Mouse (Mus musculus): ENCODE measurements at regions not wholly inside any gene's neighbourhood (a gene's known extent, or its start where the extent isn't known, plus 50 kb on each side); places are given as distances from the start of the nearest gene placed in this dataset.
"Not testable (repeated sequence)": the region's sequence is repeated elsewhere in the genome, so short reads cannot be mapped to it uniquely, and the experiment has no call there.

DNA sequence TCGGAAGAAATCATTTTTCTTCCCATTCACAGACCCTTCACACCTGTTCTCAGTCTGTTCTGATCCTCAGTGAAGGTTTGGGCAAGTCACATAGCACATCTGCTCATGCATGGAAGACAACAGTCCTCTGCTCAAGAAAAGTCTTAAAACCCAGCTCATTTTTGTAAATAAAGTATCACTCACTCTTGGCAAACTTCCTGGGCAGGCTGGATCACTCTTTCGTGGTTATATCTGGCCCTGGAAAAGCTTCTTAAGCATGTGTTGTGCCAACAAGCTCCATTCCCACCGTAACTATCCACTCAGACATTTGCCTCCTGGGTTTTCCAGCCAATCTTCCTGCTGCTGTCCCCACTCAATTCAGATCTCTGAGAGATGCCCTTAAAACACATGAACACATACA, 103.2 kb upstream of the Cep85l start:
- no peak for DNase-seq (ENCODE audit: low spot score in 2 of 2)

DNA sequence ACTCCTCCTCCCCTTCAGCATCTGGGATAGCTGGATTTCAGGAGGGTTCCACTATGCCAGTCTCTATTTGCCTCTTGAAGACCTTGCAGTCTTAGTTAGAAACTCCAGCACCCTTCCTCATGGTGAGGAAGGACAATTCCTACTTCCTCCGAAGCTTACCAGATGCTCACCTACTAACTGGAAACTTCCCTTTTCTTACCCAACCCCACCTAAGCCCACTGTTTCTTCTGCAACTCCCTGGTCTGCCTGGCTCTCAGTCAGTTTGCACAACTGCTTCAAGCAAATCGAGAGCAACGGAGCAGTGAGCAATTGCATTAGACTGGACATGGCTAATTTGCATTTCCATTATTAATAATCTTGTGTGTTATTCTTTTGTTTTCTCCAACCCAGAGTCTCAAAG, 90.5 kb upstream of the Cep85l start:
- no peak for DNase-seq (ENCODE audit: low spot score in 2 of 2)

DNA sequence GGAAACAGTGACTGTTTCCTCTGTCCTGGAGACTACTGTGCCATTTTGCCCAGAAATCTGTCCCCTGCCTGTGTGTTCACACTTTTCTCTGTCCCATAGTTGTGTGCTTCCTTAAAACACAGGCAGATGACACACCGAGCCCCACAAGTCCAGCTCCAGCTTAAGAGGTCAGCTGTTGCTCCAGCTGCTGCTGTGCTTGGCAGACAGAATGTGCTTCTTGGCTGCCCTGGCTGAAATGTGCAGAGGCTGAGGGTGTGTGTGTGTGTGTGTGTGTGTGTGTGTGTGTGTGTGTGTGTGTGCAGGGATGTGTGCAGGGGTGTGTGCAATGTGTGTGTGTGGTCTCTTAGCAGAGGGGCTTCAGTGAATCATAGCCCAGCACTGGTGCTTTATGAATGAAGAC, 89.9 kb upstream of the Cep85l start:
- DNase-seq (ENCODE audit: low spot score in 2 of 2): no peak

DNA sequence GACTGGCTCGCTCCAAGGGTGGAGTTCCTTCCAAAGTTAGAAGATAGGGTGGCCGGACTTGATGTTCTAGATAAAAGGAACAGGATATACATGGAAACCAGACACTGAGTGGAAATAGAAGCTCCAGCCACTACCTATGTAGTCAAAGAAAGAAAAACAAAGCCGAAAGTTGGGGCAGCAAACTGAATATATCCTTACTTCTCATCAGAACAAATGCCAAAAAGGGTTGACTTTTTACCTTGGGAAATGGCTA, 88.5 kb upstream of the Cep85l start:
- no peak for DNase-seq (ENCODE audit: low spot score in 2 of 2)

DNA sequence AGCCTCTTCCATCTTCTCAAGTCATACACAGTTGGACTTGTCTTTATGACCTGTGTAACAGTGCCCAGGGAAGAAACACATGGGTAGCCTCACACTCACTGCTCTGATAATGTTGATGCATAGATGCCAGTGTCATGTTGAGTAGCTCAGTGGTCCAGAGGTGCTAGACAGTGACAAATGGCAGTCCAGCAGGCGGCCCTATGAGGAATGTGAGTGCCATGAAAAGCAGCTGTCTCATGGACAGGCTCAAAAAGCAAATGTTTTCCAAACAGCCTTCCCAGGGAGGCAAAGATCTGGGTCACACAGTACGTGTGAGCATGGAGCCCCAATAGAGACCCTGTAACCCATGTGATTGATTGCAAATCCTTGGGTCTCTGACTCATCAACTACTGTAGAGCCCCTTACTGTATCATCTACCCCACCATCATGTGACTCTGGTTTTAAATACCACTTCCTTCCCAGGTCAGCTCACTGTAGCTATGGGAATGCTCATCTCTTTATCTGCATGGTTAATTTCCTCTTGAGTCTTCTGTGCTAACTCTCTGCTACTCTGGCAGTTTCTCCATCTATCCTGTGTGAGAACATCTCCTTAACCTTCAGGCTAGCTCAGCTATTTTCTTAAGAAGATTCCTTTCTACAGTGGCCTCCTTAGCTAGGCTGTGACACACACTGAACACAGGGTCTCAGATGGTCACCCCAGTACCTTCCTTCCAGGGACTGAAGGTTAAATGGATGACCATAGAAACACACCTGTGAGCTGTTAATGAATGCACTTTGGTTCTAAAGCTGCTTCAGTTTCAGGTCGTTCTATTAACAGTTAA, 87.9 kb upstream of the Cep85l start:
- no peak for DNase-seq (ENCODE audit: low spot score in 2 of 2)

DNA sequence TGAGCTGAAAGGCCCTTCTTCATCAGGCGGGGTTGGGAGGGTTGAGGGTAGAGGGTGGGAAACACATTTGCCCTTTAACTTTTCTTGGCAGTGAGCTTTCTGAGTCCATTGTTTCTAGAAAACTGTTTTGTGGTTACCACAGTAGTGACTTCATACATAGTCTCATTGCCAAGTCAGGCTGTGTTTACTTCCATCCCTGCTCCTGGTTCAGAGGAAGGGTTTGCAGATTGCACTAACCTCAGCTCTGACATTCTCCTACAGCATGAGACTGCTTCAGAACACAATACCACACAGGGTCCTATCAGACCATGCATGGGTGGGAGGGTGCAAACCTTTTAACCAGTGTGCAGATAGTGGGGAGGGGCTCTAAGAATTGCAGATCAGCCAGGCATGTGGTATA, 87.1 kb upstream of the Cep85l start:
- DNase-seq (ENCODE audit: low spot score in 2 of 2): no peak

DNA sequence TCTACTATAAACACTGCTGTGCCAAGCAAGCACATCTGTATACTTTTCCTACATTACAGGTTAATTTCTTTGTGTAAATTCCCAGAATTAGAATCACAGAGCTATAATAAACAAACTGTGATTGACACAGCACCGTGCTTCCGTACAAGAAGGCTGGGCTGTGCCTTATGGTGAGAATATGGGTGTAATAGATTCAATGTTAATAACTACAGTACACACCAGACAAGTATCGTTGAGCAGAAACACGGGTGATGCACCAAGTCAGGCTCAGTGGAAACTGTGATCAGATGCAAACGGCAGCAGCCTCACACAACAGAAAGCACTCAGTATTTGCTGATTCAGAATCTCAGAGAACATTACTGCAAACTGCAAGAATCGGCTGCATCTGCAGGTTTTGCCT, 86.5 kb upstream of the Cep85l start:
- DNase-seq (ENCODE audit: low spot score in 2 of 2): no peak

DNA sequence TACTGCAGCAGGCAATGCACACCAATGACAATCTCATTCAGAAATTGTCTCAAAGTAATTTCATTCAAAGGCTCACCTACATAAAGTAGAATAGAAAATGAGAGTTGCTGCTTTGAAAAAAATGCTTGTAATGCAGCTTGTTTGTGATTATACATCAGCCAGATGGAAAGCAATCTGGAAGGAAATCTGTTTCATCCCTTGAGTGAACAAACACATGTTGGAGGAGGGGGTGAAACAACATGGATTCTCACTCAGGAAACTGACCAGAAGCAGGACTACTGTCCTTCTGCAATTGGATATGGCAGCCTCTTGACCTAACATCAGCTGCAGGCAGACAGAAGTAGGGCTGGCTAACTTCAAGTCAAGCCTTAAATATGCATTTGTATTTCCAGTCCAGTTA, 84.8 kb upstream of the Cep85l start:
- DNase-seq (ENCODE audit: low spot score in 2 of 2): no peak

DNA sequence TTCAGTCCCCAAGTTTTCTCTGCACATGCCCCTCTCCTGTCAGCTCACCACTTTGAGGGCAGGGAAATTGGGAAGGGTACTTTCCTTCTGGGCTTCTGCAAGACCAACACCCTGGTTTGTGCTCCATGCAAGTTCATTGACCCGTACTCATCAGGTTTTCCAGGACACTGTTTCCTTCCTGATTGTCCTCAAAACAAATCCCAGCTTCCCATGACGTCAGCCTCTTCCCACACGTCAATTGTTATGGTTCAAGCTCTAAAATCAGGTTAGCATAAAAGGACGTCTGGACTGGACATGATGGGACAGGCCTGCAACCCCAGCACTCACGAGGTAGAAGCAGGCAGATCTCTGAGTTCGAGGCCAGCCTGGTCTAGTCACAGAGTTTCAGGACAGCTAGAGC, 84.3 kb upstream of the Cep85l start:
- DNase-seq (ENCODE audit: low spot score in 2 of 2): no peak

DNA sequence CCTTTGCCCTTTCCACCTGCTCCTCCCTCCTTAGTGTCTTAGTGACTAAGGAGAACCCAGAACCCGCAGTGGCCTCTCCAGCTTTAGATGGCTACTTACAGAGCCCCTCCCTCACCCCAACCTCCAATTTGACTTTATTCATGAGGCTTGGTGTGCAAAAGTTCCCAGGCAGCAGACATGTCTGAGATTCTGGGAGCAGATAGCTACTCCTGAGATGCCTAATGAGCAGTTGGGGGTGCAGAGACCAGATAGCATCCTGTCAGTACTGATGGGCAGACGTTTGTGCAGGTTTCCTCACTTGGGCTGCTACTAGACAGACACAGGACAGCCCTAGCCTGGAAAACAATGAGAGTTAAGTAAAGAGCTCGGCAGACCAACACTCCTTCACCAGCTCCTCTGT, 83.7 kb upstream of the Cep85l start:
- DNase-seq (ENCODE audit: low spot score in 2 of 2): no peak

DNA sequence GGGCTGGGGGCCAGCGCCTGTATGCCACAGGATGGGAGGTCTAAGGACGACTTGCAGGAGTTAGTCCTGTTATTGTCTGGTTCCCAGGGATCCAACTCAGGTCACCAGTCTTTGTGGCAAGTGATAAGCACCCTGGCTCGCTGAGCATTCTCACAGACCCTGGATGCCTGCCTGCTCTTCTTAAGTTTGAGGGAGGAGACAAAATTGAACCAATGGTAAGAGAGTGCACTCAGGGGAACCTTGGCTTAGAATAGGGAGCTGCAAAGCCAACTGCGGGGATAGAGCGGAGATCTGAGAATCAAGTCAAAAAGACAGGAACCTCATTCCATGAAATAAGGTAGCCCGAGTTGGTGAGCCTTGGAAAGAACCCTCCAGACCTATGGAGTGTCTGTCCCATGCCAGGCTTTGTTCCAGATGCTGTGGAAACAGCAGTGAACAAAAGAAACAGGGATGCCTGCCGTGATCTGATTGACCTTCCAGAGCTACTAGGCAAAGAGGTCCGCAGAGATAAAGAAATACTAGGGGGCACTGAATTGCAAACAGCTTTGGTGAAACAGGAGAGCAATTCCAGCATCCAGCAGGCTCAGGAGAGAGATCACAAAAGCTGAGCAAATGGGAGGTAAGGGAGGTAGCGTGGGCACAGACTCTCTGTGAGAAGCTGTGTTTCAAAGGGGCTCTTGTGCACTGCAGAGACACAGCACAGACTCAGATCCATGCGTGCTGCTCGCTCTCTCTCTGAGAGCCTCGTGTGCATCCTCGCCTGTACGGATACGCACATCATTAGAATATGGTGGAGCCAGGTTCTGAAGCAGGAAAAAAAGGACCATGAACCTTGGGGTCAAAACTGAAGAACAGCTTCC, 82.9 kb upstream of the Cep85l start:
- no peak for DNase-seq (ENCODE audit: low spot score in 2 of 2)

DNA sequence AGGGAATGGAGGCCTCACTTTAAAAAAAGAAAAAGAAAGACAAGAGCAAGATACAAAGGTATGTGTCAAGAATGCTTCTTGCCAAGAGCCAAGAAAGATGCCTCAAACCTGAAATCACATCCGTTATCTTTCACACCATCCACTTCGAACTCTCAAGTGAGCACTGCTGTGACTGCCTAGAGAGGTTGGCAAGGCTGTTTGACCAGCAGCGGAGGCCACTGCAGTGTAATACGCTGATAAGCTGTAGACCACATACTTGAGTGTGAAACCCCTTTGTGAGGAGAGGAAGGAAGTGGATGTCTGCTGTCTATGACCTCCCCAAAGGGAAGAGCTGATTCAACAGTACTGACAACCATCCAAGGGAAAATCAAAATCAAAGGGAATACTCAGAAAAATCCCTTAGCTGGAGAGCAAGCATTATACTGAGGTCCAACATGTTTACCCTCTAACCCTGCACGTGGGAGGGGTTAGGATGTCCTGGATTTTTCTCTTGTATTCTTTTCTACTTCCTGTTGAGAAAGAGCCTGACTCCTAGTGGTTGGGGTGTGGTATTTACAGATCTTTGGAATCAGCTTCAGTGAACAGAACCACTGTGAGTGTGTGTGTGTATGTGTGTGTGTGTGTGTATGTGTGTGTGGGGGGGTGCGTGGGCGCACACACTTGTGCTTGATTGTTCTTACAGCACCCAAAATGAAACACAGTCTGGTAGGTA, 81.5 kb upstream of the Cep85l start:
- no peak for DNase-seq (ENCODE audit: low spot score in 2 of 2)

DNA sequence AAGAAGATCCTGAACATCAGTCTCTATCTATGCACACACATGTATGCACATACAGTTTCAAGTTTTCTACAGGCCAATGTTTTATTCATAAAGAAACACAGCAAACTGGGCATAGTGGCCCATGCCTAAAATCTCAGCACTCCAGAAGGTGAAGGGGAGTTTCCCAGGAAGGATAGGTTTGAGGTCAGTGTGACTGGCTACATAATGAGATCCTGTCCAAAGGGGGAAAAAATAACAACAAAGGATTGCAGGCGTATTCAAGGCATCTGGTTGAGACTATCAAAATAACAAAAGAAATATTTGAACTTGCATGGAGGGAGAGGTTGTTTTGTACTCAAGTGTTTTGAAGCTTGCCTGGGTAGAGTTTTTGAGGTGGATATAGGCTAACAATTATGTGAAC, 80.0 kb upstream of the Cep85l start:
- not testable (repeated sequence) for DNase-seq (ENCODE audit: low spot score in 2 of 2)

DNA sequence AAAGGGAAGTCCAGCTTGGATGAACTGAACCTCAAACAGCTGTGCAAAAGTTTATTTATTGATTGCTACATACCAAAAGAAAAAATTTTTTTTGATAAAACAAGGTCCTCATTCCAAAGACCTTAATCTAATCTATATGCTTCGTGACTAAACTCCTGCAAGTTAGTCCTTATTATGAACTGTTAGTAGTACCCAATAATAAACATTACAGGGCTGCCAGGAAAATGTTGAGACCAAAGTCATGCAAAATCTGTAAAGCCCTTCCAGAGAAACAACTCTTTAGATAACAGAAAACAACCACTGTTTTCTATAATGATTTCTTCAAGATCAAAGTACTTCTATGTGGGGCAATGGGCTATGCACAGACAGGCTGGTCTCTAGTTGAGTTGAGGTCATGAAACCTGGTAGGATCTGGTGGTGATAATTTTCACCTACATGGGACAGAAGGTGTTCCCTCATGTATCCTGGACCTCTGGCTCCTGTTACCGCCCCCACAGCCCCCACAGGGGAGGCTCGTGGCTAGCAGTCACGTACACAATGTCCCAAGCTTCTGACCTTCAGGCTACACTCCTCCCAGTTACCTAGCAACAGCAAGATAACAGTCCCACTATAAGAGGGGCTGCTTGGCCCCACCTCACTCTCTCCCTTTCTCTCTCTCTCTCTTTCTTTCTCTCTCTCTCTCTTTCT, 76.4 kb upstream of the Cep85l start:
- DNase-seq (ENCODE audit: low spot score in 2 of 2): no peak

DNA sequence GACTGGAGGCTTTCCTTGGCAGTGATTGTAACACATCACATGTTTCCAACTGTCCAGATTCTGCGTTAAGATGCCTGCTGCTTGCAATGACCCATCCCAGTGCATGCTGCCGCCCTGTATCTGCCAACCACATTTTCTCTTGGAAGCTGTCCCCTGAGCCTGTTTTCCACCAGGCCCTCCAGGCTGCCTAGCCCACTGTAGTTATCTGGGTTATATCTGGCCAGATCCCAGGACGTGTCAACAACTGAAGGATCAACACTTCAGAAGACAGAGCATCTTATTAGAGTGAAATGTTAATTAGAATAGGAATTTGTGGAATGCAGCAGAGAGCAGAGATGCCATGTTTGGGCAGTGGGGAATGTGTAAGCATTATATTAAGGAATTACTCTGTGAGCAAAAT, 65.0 kb upstream of the Cep85l start:
- no peak for DNase-seq (ENCODE audit: low spot score in 2 of 2)

DNA sequence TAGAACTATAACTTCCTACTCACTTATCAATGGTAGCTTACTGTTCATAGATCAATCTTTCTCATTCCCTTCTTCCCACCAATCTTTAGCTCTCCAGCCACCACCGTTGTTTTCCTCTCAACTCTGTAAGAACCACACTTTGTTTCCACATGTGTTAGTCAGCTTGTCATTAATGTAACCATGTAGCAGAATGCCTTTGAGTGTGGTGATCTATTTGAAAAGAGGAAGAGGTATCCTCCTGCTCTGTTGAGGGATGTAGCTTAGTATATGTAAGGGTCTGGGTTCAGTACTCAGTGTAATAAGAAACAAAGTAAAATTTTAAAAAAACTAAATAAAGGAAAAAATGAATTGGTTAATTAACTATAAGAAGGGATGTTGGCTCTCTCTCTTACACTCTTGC, 63.7 kb upstream of the Cep85l start:
- DNase-seq (ENCODE audit: low spot score in 2 of 2): no peak

DNA sequence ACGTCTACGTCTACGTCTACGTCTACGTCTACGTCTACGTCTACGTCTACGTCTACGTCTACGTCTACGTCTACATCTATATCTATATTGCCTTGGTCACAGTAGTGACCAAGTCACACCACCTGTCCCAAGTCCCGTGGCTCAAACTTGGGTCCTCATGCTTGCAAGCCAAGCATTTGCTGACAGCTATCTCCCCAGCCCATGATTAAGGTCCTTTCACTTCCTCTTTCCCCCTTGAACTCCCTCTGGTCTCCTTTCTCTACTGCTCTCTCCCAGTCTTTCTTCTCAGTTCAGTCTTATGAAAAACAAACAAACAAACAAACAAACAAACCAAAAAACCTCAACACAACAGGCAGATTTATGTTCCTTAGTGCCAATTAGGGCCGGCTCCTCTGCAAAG, 63.2 kb upstream of the Cep85l start:
- no peak for DNase-seq (ENCODE audit: low spot score in 2 of 2)

DNA sequence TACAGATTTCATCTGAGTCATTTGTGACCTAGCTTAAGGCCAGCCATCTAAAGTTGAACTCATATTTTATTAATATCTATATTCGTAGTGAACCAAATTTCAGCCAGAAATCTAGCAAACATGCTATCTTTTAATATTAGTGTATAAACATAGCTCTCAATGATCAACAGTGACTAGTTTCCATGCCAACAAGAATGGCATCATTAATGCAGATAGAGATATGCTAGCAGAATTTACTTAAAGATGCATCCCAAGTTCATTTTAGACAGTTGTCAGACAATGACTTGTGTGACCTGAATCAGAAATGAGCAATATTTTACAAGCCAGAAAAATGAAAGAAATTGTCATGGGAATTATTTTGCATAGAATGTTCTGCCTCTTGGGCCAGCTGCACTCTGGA, 60.5 kb upstream of the Cep85l start:
- no peak for DNase-seq (ENCODE audit: low spot score in 2 of 2)

DNA sequence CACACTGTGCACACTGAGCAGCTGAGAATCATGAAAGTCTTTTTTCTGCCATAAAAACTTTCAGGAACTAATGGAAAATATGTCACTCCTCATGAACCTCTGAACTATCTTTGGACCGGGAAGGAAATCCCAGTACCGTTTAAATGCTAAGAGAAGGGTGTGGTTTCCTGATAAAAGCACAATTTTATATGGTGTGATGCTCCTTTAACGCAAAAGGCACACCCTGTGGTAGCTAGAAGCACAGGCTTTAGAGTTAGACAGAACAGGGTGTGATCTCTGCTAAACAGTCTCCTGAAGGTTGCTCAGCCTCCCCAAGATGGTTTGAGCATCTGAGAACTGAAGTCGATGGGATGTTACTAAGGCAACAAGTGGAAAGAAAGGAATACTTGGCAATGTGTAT, 58.6 kb upstream of the Cep85l start:
- DNase-seq (ENCODE audit: low spot score in 2 of 2): no peak

DNA sequence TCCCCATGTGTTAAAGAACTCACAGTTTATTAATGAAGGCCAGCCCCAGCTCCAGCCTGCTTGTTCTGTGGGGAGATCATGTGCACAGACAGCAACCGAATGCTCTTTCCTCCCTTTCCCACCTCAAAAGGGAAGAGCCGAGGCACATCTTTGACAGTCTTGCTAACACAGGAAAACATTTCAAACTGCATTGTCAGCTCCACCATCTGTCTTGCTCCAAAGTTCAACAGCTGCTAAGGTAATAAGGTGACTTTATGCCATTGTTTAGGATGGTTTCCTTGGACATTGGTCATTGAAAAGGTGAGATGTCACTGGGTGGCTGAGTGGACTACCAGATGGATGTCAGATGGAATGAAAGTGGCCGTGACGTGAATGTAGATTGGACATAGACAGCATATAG, 58.0 kb upstream of the Cep85l start:
- DNase-seq (ENCODE audit: low spot score in 2 of 2): no peak

DNA sequence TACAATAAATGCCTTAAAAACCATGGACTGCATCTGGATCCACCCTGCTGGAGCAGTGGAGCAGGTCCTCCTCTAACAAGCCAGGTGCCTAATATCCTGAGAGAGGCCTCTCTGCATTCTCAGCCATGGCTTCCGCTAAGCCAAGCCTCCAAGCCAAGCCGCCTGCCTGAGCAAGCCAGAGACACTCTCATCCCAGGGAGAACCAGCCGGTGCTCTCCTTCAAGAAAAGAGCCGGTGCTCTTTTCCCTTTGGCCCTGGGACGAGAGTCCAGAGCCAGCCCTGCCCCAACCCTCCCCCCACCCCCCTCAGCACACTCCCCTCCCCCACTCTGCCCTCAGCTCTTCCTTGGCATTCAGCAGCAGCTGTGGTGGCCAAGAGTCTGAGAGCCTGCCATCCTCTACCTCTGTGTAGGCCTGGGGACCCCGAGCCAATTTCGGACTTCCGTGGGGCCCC, 56.3 kb upstream of the Cep85l start:
- no peak for DNase-seq (ENCODE audit: low spot score in 2 of 2)

DNA sequence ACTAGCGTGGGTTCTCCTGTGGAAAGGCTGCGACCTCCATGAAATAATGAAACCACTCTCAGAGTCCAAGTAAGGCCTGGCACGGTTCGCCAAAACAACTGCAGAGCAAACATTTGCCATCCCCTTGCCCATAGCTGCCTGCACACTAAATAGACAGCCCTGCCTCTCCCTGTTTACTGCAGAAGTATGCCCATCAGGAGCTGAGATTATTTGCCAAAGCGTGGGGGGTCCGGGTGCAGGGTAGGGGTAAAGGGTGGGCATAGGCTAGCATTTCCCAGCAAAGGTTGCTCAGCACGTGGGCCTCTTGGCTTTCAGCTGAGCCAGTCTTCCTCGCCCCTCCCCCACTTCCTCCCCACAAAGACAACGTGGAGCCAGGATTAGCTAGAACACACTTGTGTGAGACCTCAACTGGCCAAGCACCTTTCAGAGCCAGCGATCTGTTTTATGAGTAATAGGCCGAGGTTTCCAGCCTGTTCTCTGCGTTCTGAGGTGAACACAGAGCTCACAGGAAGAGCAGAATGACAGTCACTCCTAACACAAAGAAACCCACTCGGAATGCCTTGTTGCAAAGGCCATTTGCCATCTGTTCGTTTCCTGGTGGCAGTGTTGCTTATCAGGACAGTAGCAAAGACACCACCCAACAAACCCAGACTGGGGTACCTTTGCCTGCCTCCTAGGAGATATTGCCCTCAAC, 55.6 kb upstream of the Cep85l start:
- DNase-seq (ENCODE audit: low spot score in 2 of 2): peak in 1 of 2 experiments; percentile 16
